Mouse (Mus musculus) urinary bladder, postnatal 0 days (tissue): Measurements from ENCODE around the gene Gnb3. TPM values are rescaled to one million over a fixed set of nuclear protein-coding genes. Genes with fewer than 3 reads are reported as not detected.

Experiments used
- polyA plus RNA-seq: library from polyadenylated mRNA; unstranded; fragments of >200 nt; fragmentation: Nextera tagmentation; extraction: Ambion mirVana; gene quantifications from 2 replicates; pipeline ENCODE4 v1.2.1, GENCODE M21; 2015

Gnb3 gene
- 0.20 TPM in 1 of 2 replicates, not detected in the other for polyA plus RNA-seq

GRCm38 (mm10) chr6:124840241-124841167 is at the start of gene Gnb3:
TSS of gene Gnb3 (minus strand) at chr6:124840275.

DNA sequence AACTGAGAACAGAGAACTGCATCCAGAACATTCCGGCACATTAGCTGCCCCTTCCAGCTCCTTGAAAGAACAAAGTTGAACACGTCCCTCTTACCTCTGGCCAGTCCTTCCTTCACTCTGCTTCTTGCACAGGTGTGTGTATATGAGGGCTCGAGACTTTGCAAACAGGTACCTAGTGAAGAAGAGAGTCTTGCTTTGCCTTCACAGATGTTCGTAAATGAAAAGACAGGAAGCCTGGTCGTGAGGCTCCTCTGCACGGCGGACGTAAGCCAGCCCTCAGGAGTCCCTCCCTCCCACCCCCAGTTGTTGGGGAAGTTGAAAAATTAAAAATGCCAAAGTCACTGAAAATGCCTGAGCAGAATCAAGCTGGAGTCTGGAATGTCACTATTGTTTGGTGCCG is 47.9 kb upstream of the Gnb3 start, which contains the start of gene Cd4:
Gene Cd4 (minus strand): TSS at position 236 of the 400 bp plus-strand sequence.

GRCm38 (mm10) chr6:124863658-124864298 is 23.7 kb upstream of the Gnb3 start, which contains the start of gene Gpr162:
TSS of gene Gpr162 (minus strand) at chr6:124863983.

DNA sequence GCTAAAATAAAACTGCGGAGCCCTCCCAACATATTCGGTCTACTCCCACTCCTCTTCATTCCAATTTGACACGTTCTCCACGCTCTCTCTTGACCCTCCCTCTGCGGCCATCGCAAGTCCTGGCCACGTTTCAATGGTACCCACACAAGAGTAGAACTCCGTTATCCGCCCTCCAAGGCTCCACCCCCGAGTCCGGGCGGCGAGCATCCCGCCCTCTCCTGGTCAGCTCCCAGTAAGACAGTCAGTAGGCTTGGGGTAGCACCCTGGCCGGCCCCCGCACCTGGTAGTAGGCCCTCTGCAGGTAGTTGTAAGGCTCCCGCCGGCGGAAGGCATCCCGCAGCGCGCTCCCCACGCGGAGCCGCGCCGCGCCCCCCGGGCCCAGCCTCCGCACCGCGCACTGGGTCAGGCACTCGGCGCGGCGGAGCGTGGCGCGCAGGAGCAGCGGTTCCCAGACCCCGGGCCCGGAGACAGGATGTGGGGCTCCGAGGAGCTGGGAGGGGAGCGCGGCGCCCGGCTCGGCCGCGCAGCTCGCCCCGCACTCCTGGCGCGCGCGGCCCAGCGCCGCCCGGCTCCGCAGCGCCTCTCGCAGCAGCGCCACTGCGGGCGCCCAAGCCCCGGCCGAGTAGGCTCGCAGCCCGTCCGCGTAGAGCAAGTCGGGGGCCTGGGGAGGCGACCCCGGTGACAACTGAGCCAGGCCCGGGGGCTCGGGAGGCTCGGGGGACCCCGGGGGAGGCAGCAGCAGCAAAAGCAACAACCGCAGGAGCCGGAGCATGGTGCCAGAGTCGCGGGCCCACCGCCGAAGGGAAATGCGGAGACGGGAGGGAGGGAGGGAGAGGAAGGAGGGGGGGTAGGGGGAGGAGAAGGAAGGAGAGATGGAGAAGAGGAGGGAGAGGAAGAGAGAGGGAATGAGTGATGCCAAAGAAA is 17.1 kb upstream of the Gnb3 start, which contains the start of gene P3h3:
Gene P3h3 (minus strand): TSS at position 837 of the 924 bp plus-strand sequence.

DNA sequence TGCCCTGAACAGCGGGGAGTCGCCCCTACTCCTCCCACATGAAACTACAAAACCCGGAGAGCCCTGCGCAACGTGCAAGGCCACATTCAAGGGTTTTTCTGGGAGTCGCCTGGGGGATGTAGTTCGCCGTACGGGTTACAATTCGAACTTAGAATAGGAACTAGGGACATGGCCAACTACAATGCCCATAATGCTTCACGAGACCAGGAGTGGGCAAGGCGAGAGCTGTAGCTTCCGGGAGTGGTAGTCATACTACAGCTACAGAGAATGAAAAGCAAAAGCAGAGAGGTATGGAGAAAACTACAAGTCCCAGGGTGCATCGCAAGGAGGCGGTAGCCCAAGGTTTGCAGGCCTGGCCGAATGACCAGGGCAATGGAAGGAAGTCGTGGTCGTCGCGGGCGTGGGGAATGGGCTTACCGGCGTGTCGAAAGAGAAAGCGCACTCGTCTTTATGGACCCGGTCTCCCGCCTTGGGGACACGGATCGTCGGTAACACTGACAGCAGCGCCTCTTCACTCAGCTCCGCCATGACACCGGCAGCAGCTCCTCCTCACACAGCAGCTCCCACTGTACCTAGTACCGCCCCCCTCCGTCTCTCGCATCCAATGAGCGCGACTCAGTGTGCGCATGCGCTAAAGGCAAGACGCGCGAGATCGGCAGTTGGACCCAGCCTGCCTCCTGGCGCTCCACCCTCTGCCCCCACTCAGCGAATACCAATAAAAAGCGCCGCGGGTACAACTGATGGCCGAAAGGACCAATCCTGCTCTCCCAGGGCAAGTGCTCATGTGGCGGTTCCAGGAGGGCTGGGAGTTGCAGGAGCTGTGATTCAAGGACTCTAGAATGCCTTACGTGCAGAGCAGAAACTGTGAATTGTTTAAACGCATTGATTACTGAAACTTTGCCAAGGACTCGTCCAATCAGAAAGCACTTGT is 10.9 kb downstream of the Gnb3 start, which contains the start of the genes Usp5 and Cdca3:
Gene Usp5 (minus strand): TSS at position 617 of the 931 bp plus-strand sequence.
Gene Cdca3 (plus strand): TSS at position 680 of the 931 bp plus-strand sequence.

GRCm38 (mm10) chr6:124813933-124814332 is 26.1 kb downstream of the Gnb3 start, which contains the start of gene Tpi1:
TSS of gene Tpi1 (minus strand) at chr6:124814296.

GRCm38 (mm10) chr6:124808358-124809012 is 31.6 kb downstream of the Gnb3 start, which contains the start of gene Spsb2:
TSS of gene Spsb2 (plus strand) at chr6:124808661.

Other genes with a start within 250 kb of the Gnb3 start
- gene C1s2, start 204.2 kb downstream of the Gnb3 start, polyA plus RNA-seq = 0.05 and 0.10 TPM in 2 replicates
- 49.1 and 51.0 TPM in 2 replicates for gene Lpcat3, start 177.2 kb downstream of the Gnb3 start, polyA plus RNA-seq
- 86.6 and 92.7 TPM in 2 replicates for gene Emg1, start 128.1 kb downstream of the Gnb3 start, polyA plus RNA-seq
- 203 and 205 TPM in 2 replicates for gene Phb2, start 127.9 kb downstream of the Gnb3 start, polyA plus RNA-seq
- 9.8 and 19.0 TPM in 2 replicates for gene Ptpn6, start 101.6 kb downstream of the Gnb3 start, polyA plus RNA-seq
- gene Grcc10, start 98.9 kb downstream of the Gnb3 start, polyA plus RNA-seq = 349 and 354 TPM in 2 replicates
- not detected in 2 replicates for gene Gm45234, start 84.3 kb downstream of the Gnb3 start, polyA plus RNA-seq
- gene Atn1, start 83.8 kb downstream of the Gnb3 start, polyA plus RNA-seq = 8.4 and 9.3 TPM in 2 replicates
- 5.9 and 6.2 TPM in 2 replicates for gene Eno2, start 70.6 kb downstream of the Gnb3 start, polyA plus RNA-seq
- 0.23 TPM in 1 of 2 replicates, not detected in the other for gene Lrrc23, start 60.5 kb downstream of the Gnb3 start, polyA plus RNA-seq
- 11.7 and 16.0 TPM in 2 replicates for gene Spsb2, start 31.6 kb downstream of the Gnb3 start, polyA plus RNA-seq
- 393 and 456 TPM in 2 replicates for gene Tpi1, start 26.0 kb downstream of the Gnb3 start, polyA plus RNA-seq
- gene Usp5, start 10.8 kb downstream of the Gnb3 start, polyA plus RNA-seq = 71.7 and 72.1 TPM in 2 replicates
- 32.7 and 43.3 TPM in 2 replicates for gene Cdca3, start 10.7 kb downstream of the Gnb3 start, polyA plus RNA-seq
- 16.1 and 16.6 TPM in 2 replicates for gene P3h3, start 17.5 kb upstream of the Gnb3 start, polyA plus RNA-seq
- 0.66 and 0.69 TPM in 2 replicates for gene Gpr162, start 23.7 kb upstream of the Gnb3 start, polyA plus RNA-seq
- gene Cd4, start 47.9 kb upstream of the Gnb3 start, polyA plus RNA-seq = 0.10 and 0.42 TPM in 2 replicates
- 0.55 and 0.60 TPM in 2 replicates for gene Lag3, start 71.4 kb upstream of the Gnb3 start, polyA plus RNA-seq
- gene Ptms, start 79.8 kb upstream of the Gnb3 start, polyA plus RNA-seq = 340 and 360 TPM in 2 replicates
- gene Mlf2, start 91.1 kb upstream of the Gnb3 start, polyA plus RNA-seq = 285 and 313 TPM in 2 replicates
- 106 and 122 TPM in 2 replicates for gene Cops7a, start 125.3 kb upstream of the Gnb3 start, polyA plus RNA-seq
- 7.8 and 10.2 TPM in 2 replicates for gene Pianp, start 156.4 kb upstream of the Gnb3 start, polyA plus RNA-seq
- 6.0 and 6.6 TPM in 2 replicates for gene Zfp384, start 168.9 kb upstream of the Gnb3 start, polyA plus RNA-seq
- 59.9 and 71.5 TPM in 2 replicates for gene Ing4, start 199.5 kb upstream of the Gnb3 start, polyA plus RNA-seq
- 2.3 and 3.2 TPM in 2 replicates for gene Acrbp, start 209.4 kb upstream of the Gnb3 start, polyA plus RNA-seq
- gene Lpar5, start 227.6 kb upstream of the Gnb3 start, polyA plus RNA-seq = 2.4 and 3.2 TPM in 2 replicates